Mouse (Mus musculus) MEL-GATA-1-ER (cell line): ENCODE measurements around the gene Btbd35f11.
"Not testable (repeated sequence)": the region's sequence is repeated elsewhere in the genome, so short reads cannot be mapped to it uniquely, and the experiment has no call there.

ENCODE experiments used
- DNase-seq: peaks from one replicate; pipeline ENCODE4 v3.0.0-alpha.2; 2012; ENCODE audit warnings: low read depth; ENCODE audit errors: extremely low read depth

The Btbd35f11 gene

GRCm38 (mm10) chrX:3443590-3443989, at the start of gene Btbd35f11:
Gene Btbd35f11, minus strand, starts transcription at chrX:3443690.
- not testable (repeated sequence) for DNase-seq

- DNase-seq, result not testable (repeated sequence)
Observed at GRCm38 (mm10) chrX:3409946-3410345, 33.5 kb downstream of the Btbd35f11 start.
